Mouse (Mus musculus): ENCODE measurements around the gene Nampt.

Gene Nampt

GRCm38 (mm10) chr12:32897199-32898120 is 78.1 kb downstream of the Nampt start:
- DNase-seq (ENCODE audit: low spot score in 2 of 2): peak; percentile 62 to 86

GRCm38 (mm10) chr12:32901005-32901404 is 81.7 kb downstream of the Nampt start:
- DNase-seq (ENCODE audit: low spot score in 2 of 2): no peak

Data from heart, adult 9 months (tissue).